Mouse (Mus musculus) heart, adult 18-20 months (tissue): Measurements from ENCODE around the gene Sdccag8. TPM values are rescaled to one million over a fixed set of nuclear protein-coding genes. Genes with fewer than 3 reads are reported as not detected.

Experiments
- DNase-seq, 2 experiments: peaks; one replicate each; pipeline ENCODE4 v3.0.0; 2021 to 2022; ENCODE audit warnings: mixed read lengths in 1 of 2
- microRNA-seq, 2 experiments: library from miRNA; unstranded; fragments of <30 nt; microRNA quantifications; one replicate each; pipeline ENCODE4 v1.2.0; 2022
- total RNA-seq, 2 experiments: library from RNA; stranded (reverse); gene quantifications; 2 replicates each; pipeline ENCODE4 v1.2.3; 2021

The Sdccag8 gene
- total RNA-seq, 2 experiments from 2014 or later: 3.0 to 4.3 TPM

GRCm38 (mm10) chr1:177054891-177055290 lies 240.4 kb downstream of the Sdccag8 start:
- no peak for DNase-seq

DNA sequence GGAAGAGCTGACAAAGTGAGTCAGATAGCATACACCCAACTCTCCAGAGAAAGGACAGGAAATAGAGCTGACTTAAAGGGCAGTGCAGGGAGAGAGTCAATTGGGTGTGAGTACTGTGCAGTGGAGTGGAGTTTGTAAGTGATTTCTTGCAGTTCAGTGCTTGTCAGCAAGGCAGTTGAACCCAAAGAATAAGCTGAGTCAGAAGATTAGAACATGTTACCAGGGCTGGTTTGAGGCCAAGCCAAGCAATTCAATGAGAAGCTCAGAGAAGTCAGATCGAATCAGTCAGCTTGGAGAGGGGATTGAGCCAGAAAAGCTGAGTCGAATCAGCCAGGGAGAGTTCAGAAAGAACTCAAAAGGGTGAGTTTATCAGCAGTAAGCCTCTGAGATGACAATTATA lies 247.3 kb downstream of the Sdccag8 start:
- no peak for DNase-seq

DNA sequence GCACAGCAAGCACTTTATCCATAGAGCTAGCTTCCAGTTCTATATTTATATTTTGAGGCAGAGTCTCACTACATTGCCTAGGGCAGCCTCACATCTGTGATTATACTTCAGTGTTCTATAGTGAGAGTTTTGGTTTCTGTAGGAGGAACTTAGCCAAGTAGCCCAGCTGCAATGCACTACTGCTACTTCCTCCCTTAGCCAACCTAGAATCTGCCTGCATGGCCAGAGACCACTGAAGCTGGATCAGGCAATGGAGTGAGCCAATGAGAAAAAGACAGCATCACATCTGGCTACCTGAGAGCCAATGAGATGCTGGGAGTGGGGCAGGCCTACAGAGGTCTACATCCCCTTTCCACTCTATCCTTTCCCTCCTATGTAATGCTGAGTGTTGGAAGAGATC lies 251.3 kb downstream of the Sdccag8 start:
- no peak for DNase-seq

DNA sequence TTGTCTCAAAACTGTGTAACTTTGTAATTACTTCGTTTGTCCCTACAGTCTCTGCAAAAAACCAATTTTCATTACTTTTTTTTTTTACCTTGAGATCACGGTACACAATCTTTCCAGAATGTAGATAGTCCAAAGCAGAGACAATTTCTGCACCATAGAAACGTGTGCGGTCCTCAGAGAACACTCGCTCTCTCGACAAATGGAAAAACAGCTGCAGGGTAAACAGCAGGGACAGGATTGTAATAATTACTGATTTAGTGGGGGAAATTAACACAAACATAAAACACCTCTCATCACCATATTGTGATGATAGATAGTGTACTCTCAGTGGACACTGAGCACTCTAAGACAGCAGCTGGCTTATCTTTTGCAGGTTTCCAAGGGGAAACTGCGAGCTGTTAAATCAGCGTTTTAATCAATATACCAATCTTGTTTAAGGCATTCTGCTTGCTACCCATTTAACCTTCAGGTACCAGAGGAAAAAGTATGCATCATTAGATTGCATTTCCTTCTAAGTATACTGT lies 252.7 kb downstream of the Sdccag8 start:
- DNase-seq: no peak

DNA sequence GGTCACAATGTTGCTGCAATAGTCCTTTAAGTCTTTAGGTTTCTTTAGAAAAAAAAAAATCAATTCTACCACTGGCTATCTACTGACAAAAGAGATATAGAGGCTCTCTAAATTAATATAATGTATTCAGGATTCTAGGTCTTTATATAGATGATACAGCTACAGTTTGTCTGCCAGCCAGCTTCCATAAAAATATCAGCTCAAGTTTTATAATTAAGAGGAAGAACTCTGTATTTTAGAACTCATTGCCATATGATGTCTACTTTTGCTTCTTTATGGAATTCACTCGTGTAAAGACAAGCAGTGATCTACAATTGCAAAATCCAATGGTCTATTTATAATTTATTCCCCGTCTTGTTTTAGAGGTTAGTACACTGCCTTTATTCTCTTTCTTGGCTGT lies 254.7 kb downstream of the Sdccag8 start:
- DNase-seq: no peak

Small RNA genes lying within 50 kb of the gene (microRNA-seq; reads per million reads assigned to microRNA genes)
- gene Gm25993 (0 reads per million in 2 experiments), gene Mir350 (219 to 294 reads per million in 2 experiments)

Other genes with a start within 250 kb of the Sdccag8 start
- 10 to 100 TPM; 18.4 to 25.2 TPM for gene Cep170, start 593 bp upstream of the Sdccag8 start, total RNA-seq